Mouse (Mus musculus): ENCODE measurements around the gene N4bp1. TPM values are rescaled to one million over a fixed set of nuclear protein-coding genes. Genes with fewer than 3 reads are reported as not detected.

N4bp1 gene
- polyA plus RNA-seq, 1 experiment from 2014 or later: 10.3 TPM

DNA sequence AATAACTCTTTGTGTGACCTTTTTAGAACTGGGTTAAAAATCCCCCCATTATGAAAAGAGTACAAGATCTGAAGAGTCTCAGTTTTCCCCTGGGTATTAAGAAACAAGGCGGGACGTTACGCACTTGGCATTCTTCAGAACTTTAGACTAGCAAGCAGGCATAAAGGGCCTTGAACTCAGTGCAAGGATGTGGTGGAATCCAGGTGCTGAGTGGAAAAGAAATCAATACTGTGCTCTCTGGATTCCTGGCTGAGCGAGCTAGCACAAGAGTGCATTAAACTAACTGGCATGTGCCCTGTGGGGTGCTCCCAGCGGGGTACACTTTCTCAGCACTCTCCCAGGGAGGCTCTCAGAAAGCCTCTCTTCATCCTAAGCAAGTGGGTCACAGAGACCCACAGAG is 122.3 kb downstream of the N4bp1 start:
- no peak overlapping the region for H3K27ac ChIP-seq (replicated peaks)
- no peaks in the 10 kb centered on the region for H3K9me3 ChIP-seq
- no peaks in the 10 kb centered on the region for H3K27me3 ChIP-seq (replicated peaks; ENCODE audit: low read depth, poor library complexity, severe bottlenecking)
- WGBS: 56% methylated on average over 5 of the region's 5 CpGs
- no peak overlapping the region for H3K4me3 ChIP-seq
- H3K4me1 ChIP-seq: no peaks in the 10 kb centered on the region
- no peak for DNase-seq (ENCODE audit: low spot score)
- H3K36me3 ChIP-seq (replicated peaks): no peaks in the 10 kb centered on the region

DNA sequence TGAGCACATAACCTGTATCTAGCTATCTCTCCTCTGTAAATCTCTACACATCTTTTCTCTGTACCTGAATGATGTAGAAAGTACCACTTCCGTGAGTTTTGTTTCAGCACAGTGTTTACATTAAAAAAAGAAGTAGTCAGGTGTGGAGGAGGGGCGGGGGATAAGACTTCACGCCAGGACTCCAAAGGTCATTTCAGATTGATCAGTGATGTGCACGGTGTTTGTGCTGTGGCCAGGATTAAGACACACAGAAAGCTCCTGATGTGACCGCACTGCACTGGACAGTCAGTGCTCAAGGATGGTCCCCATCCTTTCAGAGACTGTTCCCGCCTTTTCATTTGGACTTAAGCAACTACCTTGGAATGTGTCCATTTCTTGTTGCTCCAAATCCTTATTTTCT is 124.3 kb downstream of the N4bp1 start:
- H3K4me1 ChIP-seq: peaks cover 6% of the 10 kb centered on the region; the same call in 1 of the 2 replicates
- H3K9me3 ChIP-seq: no peaks in the 10 kb centered on the region
- H3K27ac ChIP-seq (replicated peaks): no peak overlapping the region
- no peak for DNase-seq (ENCODE audit: low spot score)
- no peak overlapping the region for H3K4me3 ChIP-seq
- WGBS: 76% methylated on average over 6 of the region's 6 CpGs
- no peaks in the 10 kb centered on the region for H3K36me3 ChIP-seq (replicated peaks)
- H3K27me3 ChIP-seq (replicated peaks; ENCODE audit: low read depth, poor library complexity, severe bottlenecking): peaks cover 5% of the 10 kb centered on the region; the same call in 1 of the 2 replicates

DNA sequence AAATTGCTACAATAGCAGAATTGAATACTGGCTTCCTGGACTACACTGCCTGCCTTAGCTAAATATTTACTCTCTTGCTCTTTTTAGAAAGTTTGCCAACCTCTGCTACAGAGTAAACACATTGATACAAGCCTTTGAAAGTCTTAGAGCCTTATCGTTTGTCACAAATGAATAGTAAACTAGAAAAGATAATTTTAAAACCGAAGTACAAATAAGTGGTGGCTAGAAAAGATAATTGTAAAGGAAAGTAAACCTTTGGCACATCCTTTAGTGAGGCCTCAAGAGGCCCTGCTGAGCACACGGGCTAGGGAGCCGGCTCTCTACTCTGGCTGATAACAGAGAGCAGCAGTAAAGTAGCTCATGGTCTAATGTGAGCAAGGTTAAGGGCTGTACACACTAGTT is 126.0 kb downstream of the N4bp1 start:
- 79% methylated on average over 4 of the region's 4 CpGs for WGBS
- no peak overlapping the region for H3K27ac ChIP-seq (replicated peaks)
- H3K4me3 ChIP-seq: no peak overlapping the region
- H3K4me1 ChIP-seq: peaks cover 6% of the 10 kb centered on the region; the same call in 1 of the 2 replicates
- H3K36me3 ChIP-seq (replicated peaks): no peaks in the 10 kb centered on the region
- DNase-seq (ENCODE audit: low spot score): no peak
- H3K9me3 ChIP-seq: no peaks in the 10 kb centered on the region
- H3K27me3 ChIP-seq (replicated peaks; ENCODE audit: low read depth, poor library complexity, severe bottlenecking): peaks cover 5% of the 10 kb centered on the region; the same call in 1 of the 2 replicates

DNA sequence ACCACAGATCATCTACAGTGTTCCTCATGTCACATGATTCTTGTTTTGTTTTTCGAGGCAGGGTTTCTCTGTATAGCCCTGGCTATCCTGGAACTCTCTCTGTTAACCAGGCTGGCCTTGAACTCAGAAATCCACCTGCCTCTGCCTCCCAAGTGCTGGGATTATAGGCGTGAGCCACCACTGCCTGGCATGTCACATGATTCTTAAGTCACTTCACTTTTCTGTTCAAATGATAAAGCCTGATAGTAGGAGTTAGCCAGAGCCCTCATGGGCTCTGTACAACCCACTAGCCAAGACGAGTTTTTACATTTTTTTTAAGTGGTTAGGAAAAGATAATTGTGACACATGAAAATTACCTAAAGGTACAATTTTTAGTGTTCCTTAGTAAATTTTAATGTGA is 126.4 kb downstream of the N4bp1 start:
- Histone ChIP-seq H3K9me3 (no peaks in the 10 kb centered on the region), H3K27me3 (replicated peaks; ENCODE audit: low read depth, poor library complexity, severe bottlenecking) (peaks cover 5% of the 10 kb centered on the region; the same call in 1 of the 2 replicates), H3K4me3 (no peak overlapping the region), H3K36me3 (replicated peaks) (no peaks in the 10 kb centered on the region), H3K27ac (replicated peaks) (no peak overlapping the region), H3K4me1 (peaks cover 6% of the 10 kb centered on the region; the same call in 1 of the 2 replicates)
- no peak for DNase-seq (ENCODE audit: low spot score)
- WGBS: 79% methylated on average over 3 of the region's 3 CpGs

Other genes with a start within 250 kb of the N4bp1 start
- gene Gm10638, start 139.6 kb downstream of the N4bp1 start, polyA plus RNA-seq (2016; fragmentation: Nextera tagmentation; extraction: Ambion mirVana): 4.6 and 4.8 TPM in 2 replicates
- 49.3 and 50.5 TPM in 2 replicates for gene Siah1a, start 139.3 kb downstream of the N4bp1 start, polyA plus RNA-seq (2016; fragmentation: Nextera tagmentation; extraction: Ambion mirVana)